Mouse (Mus musculus) midbrain, embryonic 10.5 days (tissue): ENCODE measurements around the gene Hist1h2br. TPM values are rescaled to one million over a fixed set of nuclear protein-coding genes. Genes with fewer than 3 reads are reported as not detected.
"Not testable (repeated sequence)": the region's sequence is repeated elsewhere in the genome, so short reads cannot be mapped to it uniquely, and the experiment has no call there.

Experiments used
- DNase-seq: peaks from one replicate; pipeline ENCODE4 v3.0.0-alpha.2; 2017; ENCODE audit warnings: low spot score
- H3K27ac ChIP-seq: fragments of 300-500 bp; sonication (generic); replicated peaks from 2 replicates; pipeline ENCODE4 v1.5.1; 2016; ENCODE audit warnings: mild to moderate bottlenecking
- H3K27me3 ChIP-seq: fragments of 300-500 bp; sonication (generic); 2 replicates; pipeline ENCODE4 v1.6.1; 2016; ENCODE audit warnings: low read depth, mild to moderate bottlenecking; ENCODE audit not compliant: poor library complexity, severe bottlenecking
- H3K36me3 ChIP-seq: fragments of 300-500 bp; sonication (generic); 2 replicates; pipeline ENCODE4 v1.6.1; 2016; ENCODE audit warnings: mild to moderate bottlenecking, moderate library complexity
- H3K4me1 ChIP-seq: fragments of 300-500 bp; sonication (generic); 2 replicates; pipeline ENCODE4 v1.6.1; 2016
- H3K4me3 ChIP-seq: fragments of 300-500 bp; sonication (generic); 2 replicates; pipeline ENCODE4 v1.5.1; 2016; ENCODE audit warnings: mild to moderate bottlenecking, moderate library complexity
- H3K9me3 ChIP-seq: fragments of 300-500 bp; sonication (generic); replicated peaks from 2 replicates; pipeline ENCODE4 v1.6.1; 2016; ENCODE audit warnings: mild to moderate bottlenecking
- WGBS: fragments of 180-500 bp; shearing (Covaris S2); methylation state at CpG from one replicate; pipeline ENCODE4 v1.1.7; 2016; 5-methylcytosine and 5-hydroxymethylcytosine counted together
- polyA plus RNA-seq: library from polyadenylated mRNA; unstranded; fragments of >200 nt; fragmentation: Nextera tagmentation; extraction: Ambion mirVana; gene quantifications from 2 replicates; pipeline ENCODE4 v1.2.1, GENCODE M21; 2016

Hist1h2br gene
- polyA plus RNA-seq, 1 experiment from 2014 or later = 19.0 TPM

- DNase-seq, H3K36me3 ChIP-seq, H3K4me1 ChIP-seq, H3K27me3 ChIP-seq, H3K9me3 ChIP-seq: not testable (repeated sequence)
- Histone ChIP-seq H3K4me3 (peak within 1 kb of the TSS; percentile 40), H3K27ac (peak within 1 kb of the TSS; percentile 71)
- WGBS = no CpG with 5 or more reads among the region's 24 CpGs
These were observed 22.0 kb upstream of the Hist1h2br start, which contains the start of gene Hist1h4m for GRCm38 (mm10) chr13:21811539-21811938. Gene Hist1h4m (plus strand): TSS chr13:21811746.

- not testable (repeated sequence) for H3K27me3 ChIP-seq, H3K36me3 ChIP-seq, DNase-seq, H3K4me1 ChIP-seq, H3K9me3 ChIP-seq
- WGBS = under 1% methylated on average over 14 of the region's 14 CpGs
- Histone ChIP-seq H3K4me3 (peak overlapping the region; percentile 40), H3K27ac (peak overlapping the region; percentile 71)
These were observed 21.5 kb upstream of the Hist1h2br start for GRCm38 (mm10) chr13:21812092-21812491.

GRCm38 (mm10) chr13:21820082-21820890 lies 13.3 kb upstream of the Hist1h2br start:
- not testable (repeated sequence) for H3K36me3 ChIP-seq, DNase-seq, H3K4me3 ChIP-seq, H3K4me1 ChIP-seq, H3K27ac ChIP-seq, H3K9me3 ChIP-seq, H3K27me3 ChIP-seq
- WGBS = 76% methylated on average over 7 of the region's 16 CpGs

GRCm38 (mm10) chr13:21828511-21828910 lies 5.0 kb upstream of the Hist1h2br start:
- Histone ChIP-seq H3K4me3 (no peak overlapping the region), H3K4me1 (0 out of 2 replicates have a peak, but pooled peaks cover 4% of the 10 kb centered on the region), H3K27ac (peak overlapping the region; percentile 49; the same call in 1 of the 2 replicates), H3K27me3 (no peaks in the 10 kb centered on the region), H3K36me3 (peaks cover 4% of the 10 kb centered on the region; the same call in 1 of the 2 replicates), H3K9me3 (no peaks in the 10 kb centered on the region)
- 89% methylated on average over 3 of the region's 3 CpGs for WGBS
- DNase-seq = no peak

- Histone ChIP-seq H3K27me3 (no peaks in the 10 kb centered on the region), H3K4me1 (0 out of 2 replicates have a peak, but pooled peaks cover 4% of the 10 kb centered on the region), H3K9me3 (no peaks in the 10 kb centered on the region), H3K27ac (peak overlapping the region; percentile 63), H3K4me3 (peak overlapping the region; percentile 20; the same call in 1 of the 2 replicates), H3K36me3 (peaks cover 4% of the 10 kb centered on the region; the same call in 1 of the 2 replicates)
- WGBS = 89% methylated on average over 10 of the region's 10 CpGs
- DNase-seq = peak; percentile 14
These were observed 3.2 kb upstream of the Hist1h2br start for GRCm38 (mm10) chr13:21830344-21830743.

- not testable (repeated sequence) for H3K27ac ChIP-seq, H3K4me1 ChIP-seq, DNase-seq, H3K9me3 ChIP-seq, H3K36me3 ChIP-seq, H3K27me3 ChIP-seq
- peak within 1 kb of the TSS; percentile 40 for H3K4me3 ChIP-seq
- WGBS = under 1% methylated on average over 24 of the region's 58 CpGs
These were observed 1.8 kb upstream of the Hist1h2br start, which contains the start of gene Hist1h4n for GRCm38 (mm10) chr13:21831418-21832394. Gene Hist1h4n (minus strand): TSS chr13:21832196.

GRCm38 (mm10) chr13:21840508-21840907 lies 7.0 kb downstream of the Hist1h2br start:
- not testable (repeated sequence) for H3K27ac ChIP-seq, H3K27me3 ChIP-seq, H3K36me3 ChIP-seq, DNase-seq, H3K4me1 ChIP-seq, H3K4me3 ChIP-seq, H3K9me3 ChIP-seq
- WGBS = no CpG with 5 or more reads among the region's 4 CpGs

GRCm38 (mm10) chr13:21846356-21846755 lies 12.8 kb downstream of the Hist1h2br start:
- H3K4me1 ChIP-seq, DNase-seq, H3K9me3 ChIP-seq, H3K27ac ChIP-seq, H3K36me3 ChIP-seq, H3K27me3 ChIP-seq, H3K4me3 ChIP-seq: not testable (repeated sequence)

GRCm38 (mm10) chr13:21847883-21848282 lies 14.3 kb downstream of the Hist1h2br start:
- WGBS = 17% methylated on average over 8 of the region's 8 CpGs
- no peaks in the 10 kb centered on the region; the same call in 1 of the 2 replicates for H3K4me1 ChIP-seq
- peak; percentile 38 for DNase-seq
- H3K9me3 ChIP-seq = no peaks in the 10 kb centered on the region
- H3K36me3 ChIP-seq = no peaks in the 10 kb centered on the region
- H3K27ac ChIP-seq = no peak overlapping the region
- no peaks in the 10 kb centered on the region for H3K27me3 ChIP-seq
- H3K4me3 ChIP-seq = no peak overlapping the region; the same call in 1 of the 2 replicates

GRCm38 (mm10) chr13:21850696-21851095 lies 17.2 kb downstream of the Hist1h2br start:
- not testable (repeated sequence) for DNase-seq, H3K4me3 ChIP-seq, H3K36me3 ChIP-seq, H3K9me3 ChIP-seq, H3K27me3 ChIP-seq, H3K27ac ChIP-seq, H3K4me1 ChIP-seq
- WGBS = 51% methylated on average over 1 of the region's 1 CpGs

- no peak for DNase-seq
- WGBS = 77% methylated on average over 3 of the region's 3 CpGs
- Histone ChIP-seq H3K4me1 (no peaks in the 10 kb centered on the region; the same call in 1 of the 2 replicates), H3K9me3 (no peaks in the 10 kb centered on the region), H3K27ac (no peak overlapping the region), H3K36me3 (no peaks in the 10 kb centered on the region), H3K4me3 (no peak overlapping the region), H3K27me3 (no peaks in the 10 kb centered on the region)
These were observed 18.8 kb downstream of the Hist1h2br start for GRCm38 (mm10) chr13:21852215-21852945.

GRCm38 (mm10) chr13:21855146-21855545 lies 21.6 kb downstream of the Hist1h2br start:
- peak overlapping the region; percentile 64 for H3K4me3 ChIP-seq
- under 1% methylated on average over 11 of the region's 11 CpGs for WGBS
- no peaks in the 10 kb centered on the region for H3K36me3 ChIP-seq
- DNase-seq = peak; percentile 90
- no peaks in the 10 kb centered on the region for H3K27me3 ChIP-seq
- peak overlapping the region; percentile 77 for H3K27ac ChIP-seq
- no peaks in the 10 kb centered on the region for H3K9me3 ChIP-seq
- no peaks in the 10 kb centered on the region for H3K4me1 ChIP-seq
